Mouse (Mus musculus) lung, adult 18-20 months (tissue): ENCODE measurements at regions not wholly inside any gene's neighbourhood (a gene's known extent, or its start where the extent isn't known, plus 50 kb on each side); places are given as distances from the start of the nearest gene placed in this dataset.

Experiments used
- DNase-seq, 2 experiments: peaks; one replicate each; pipeline ENCODE4 v3.0.0; 2022; ENCODE audit warnings: mixed read lengths in 2 of 2

DNA sequence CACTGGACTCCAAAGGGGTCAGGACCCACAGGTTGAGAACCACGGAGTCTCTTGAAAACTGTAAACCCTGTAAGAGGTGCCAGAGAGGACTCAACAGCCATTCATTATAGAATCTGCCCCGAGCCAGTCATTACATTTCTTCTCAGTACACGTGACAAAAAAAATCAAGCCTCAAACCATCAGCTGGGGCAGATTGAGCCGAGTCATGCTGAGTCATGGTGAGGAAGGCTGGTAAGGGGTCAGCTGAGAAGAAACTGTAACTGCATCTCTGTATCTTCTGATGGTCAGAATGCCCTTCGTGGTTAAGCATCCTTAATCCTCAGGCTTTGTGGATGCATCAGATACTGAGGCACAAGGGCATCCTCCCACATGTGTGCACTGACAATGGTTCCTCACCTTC lies 207.2 kb upstream of the Prok2 start:
- no peak for DNase-seq

DNA sequence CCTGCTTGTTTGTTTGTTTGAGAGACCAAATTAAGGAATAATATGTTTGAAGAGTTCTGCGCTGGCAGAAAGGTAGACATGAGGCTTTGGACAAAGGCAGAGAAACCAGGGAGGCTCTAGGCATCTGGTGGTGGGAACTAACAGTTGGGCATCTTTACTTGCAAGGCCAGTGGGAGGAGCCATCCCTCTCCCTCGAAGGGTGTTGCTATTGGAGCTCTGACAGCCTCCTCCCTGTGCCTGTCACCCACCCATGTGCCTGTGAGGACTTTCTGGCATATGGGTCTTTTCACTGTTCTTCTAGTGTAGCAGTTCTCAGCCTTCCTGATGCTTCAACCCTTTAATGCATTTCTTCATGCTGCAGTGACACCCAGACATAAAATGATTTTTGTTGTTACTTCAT lies 206.7 kb upstream of the Prok2 start:
- no peak for DNase-seq

DNA sequence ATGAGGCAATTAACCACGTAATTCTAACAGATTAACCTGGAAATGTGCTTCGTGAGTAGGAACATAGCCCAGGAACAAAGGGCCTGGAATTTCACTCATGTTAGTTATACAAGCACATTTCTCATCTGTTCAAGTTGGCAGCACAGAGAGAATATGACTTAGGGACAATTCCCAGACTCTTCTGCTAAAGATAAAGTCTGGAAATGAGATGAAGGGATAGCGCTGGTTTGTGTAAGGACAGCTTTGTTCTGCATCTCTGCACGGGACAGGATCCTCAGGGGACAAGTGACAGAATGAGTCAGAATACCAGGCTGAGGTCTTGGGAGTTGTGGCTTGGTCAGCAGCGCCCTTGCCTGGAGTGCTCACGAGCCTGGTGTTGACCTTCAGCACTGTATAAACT lies 206.2 kb upstream of the Prok2 start:
- DNase-seq: no peak

- DNase-seq: peak; percentile 27 to 56
Observed at GRCm38 (mm10) chr6:99931588-99931987, 205.4 kb upstream of the Prok2 start.

GRCm38 (mm10) chr6:99930316-99930715 lies 204.1 kb upstream of the Prok2 start:
- DNase-seq: no peak

GRCm38 (mm10) chr6:99927933-99928555 lies 201.9 kb upstream of the Prok2 start:
- no peak for DNase-seq

DNA sequence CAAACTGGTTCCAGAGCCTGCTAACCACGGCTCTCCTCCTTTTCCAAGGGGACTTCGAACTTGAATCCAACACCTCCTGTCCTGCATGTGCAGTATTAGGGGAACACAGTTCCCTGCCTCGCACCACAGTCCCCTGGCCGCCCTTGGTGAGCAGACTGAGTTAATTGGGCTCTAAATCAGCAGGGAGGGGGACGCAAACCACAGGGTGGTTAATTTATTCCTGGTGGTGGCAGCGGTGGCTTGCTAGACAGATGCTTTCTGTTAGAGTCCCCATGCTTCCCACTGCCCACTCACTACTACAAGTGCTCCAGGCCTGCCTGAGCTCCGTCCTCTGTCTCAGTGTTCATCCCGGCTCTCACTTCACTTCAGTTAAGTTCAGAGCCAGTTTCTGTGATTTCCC lies 198.0 kb upstream of the Prok2 start:
- no peak for DNase-seq

GRCm38 (mm10) chr6:99921966-99922365 lies 195.8 kb upstream of the Prok2 start:
- DNase-seq: peak in 1 of 2 experiments; percentile 19

GRCm38 (mm10) chr6:99919816-99920562 lies 193.8 kb upstream of the Prok2 start:
- no peak for DNase-seq

GRCm38 (mm10) chr6:99918351-99918750 lies 192.2 kb upstream of the Prok2 start:
- no peak for DNase-seq

DNA sequence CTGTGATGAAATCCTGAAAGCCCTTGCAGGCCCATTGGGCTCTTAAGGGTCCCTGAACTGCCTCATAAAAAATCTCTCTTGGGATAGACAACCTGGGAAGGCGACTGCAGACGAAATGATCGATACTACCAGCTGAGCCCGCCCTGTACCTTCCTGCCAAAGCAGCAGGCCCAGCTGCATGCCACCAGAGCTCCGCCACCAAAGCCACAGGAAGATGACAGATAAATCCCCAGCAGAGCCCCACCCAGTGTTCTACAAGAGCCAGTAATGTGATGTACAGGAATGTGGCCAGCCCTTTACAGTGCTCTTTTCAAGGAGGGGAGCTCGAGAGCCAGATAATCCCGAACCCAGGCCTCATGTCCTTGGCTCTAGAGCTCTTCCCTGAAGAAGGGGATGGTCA lies 183.7 kb upstream of the Prok2 start:
- no peak for DNase-seq

- peak; percentile 19 to 28 for DNase-seq
Observed at GRCm38 (mm10) chr6:99909459-99909858, 183.3 kb upstream of the Prok2 start.

- DNase-seq: no peak
Observed at GRCm38 (mm10) chr6:99908066-99908465, 181.9 kb upstream of the Prok2 start.

GRCm38 (mm10) chr6:99905194-99905593 lies 179.0 kb upstream of the Prok2 start:
- DNase-seq: no peak

- DNase-seq: peak; percentile 24 to 52
Observed at GRCm38 (mm10) chr6:99904607-99905006, 178.4 kb upstream of the Prok2 start.

GRCm38 (mm10) chr6:99904044-99904443 lies 177.9 kb upstream of the Prok2 start:
- peak; percentile 62 to 70 for DNase-seq

GRCm38 (mm10) chr6:99901564-99901963 lies 175.4 kb upstream of the Prok2 start:
- DNase-seq: no peak

GRCm38 (mm10) chr6:99901146-99901545 lies 175.0 kb upstream of the Prok2 start:
- no peak for DNase-seq

DNA sequence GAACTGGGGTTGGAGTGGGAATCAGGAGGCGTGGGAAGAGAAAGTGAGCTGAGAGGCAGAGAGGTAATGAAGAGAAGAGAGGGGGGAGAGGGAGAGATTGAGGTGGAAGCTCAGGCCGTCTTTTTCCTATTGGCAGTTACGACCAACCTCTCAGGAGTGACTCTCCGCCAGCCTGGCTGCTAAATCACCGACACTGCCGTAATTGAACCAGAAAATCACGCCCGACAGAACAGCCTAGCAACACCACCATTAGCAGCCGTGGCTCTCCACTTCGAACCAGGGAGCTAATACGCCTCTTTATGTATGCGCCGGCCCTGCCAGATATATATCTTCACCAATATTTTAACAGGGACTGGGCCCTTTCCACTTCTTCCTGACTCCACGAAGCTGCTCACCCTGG lies 173.5 kb upstream of the Prok2 start:
- DNase-seq: no peak

- no peak for DNase-seq
Observed at GRCm38 (mm10) chr6:99898077-99898476, 171.9 kb upstream of the Prok2 start.

DNA sequence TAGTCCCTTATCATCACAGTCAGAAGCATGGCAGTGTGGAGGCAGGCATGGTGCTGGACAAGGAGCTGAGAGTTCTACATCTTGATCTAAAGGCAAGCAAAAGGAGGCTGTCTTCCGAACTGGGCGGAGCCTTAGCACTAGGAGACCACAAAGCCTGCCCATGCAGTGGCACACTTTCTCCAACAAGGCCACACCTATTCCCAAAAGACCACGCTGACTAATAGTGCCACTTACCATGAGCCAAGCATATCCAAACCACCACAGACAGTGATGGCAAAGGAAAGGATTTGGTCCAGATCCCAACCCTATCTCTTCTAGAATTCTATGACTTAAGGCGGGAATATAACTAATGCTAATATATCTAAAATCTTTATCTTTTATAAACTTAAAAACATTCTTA lies 169.4 kb upstream of the Prok2 start:
- DNase-seq: no peak

- no peak for DNase-seq
Observed at GRCm38 (mm10) chr6:99893936-99894335, 167.7 kb upstream of the Prok2 start.

DNA sequence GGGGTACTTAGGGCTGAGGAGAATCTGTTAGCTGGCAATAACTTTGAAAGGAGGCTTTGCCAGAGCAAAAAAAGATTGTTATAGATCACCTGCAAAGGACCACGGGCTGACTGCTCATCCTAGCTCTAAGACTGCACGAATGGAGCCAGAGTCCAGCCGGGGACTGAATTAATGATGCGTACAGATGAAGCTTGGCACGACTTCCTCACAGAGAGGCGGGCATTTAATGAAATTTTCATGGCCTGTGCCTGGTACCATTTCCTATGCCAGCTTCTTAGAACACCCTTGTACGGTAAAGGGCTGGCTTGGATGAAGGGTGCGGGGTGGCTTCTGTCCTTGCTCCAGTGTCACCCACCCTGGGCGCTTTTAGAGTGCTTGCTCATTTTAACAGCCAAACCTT lies 166.0 kb upstream of the Prok2 start:
- no peak for DNase-seq

GRCm38 (mm10) chr6:99891790-99892189 lies 165.6 kb upstream of the Prok2 start:
- no peak for DNase-seq

GRCm38 (mm10) chr6:99890805-99891204 lies 164.6 kb upstream of the Prok2 start:
- no peak for DNase-seq
